Mouse (Mus musculus): ENCODE measurements at regions not wholly inside any gene's neighbourhood (a gene's known extent, or its start where the extent isn't known, plus 50 kb on each side); places are given as distances from the start of the nearest gene placed in this dataset.

DNA sequence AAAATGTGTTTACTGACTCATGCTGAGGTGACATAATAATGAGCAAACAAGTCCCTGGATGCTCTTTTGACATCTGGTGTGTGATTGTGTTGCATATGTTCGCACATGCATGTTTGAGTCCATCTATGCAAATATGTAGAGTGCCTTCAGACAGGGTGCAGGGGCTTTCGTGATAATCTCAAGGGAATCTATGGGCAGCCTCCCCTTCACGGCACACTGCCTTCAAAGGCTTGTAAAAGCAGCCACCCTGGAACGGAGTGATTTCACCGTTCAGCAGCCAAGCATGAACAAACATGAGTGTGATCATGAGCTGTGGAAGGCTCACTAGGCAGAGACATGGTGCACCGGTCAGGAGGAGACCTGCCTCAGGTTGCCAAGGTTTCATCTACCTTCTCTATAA, 57.1 kb upstream of the Mbip start:
- no peak for DNase-seq

DNA sequence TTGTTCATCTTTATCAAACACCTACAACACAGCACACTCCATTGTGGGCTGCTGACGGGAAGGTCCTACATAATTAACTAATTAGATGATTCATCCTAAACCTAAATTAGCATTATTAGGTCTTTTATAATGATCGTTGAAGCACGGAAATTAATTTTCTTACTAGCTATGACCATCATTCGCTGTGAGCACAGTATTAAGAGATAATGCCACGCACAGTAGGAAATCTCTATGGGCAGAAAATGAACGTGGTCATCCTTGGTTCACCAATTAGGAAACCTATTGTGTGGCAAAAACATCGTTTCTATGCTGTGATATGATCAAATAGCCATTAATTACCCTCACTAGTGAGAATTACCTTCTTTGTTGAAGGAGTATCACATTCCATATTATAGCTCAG, 56.4 kb upstream of the Mbip start:
- no peak for DNase-seq

Data from adrenal gland, postnatal 36 days (tissue).